Mouse (Mus musculus) liver, embryonic 13.5 days (tissue): ENCODE results near the gene Zfp709. TPM values are rescaled to one million over a fixed set of nuclear protein-coding genes. Genes with fewer than 3 reads are reported as not detected.
"Not testable (repeated sequence)": the region's sequence is repeated elsewhere in the genome, so short reads cannot be mapped to it uniquely, and the experiment has no call there.

ENCODE experiments used
- ATAC-seq: fragments of 200-750 bp; cut with Nextera tagmentation; 2 replicates; pipeline ENCODE4 v1.8.0; 2017; ENCODE audit warnings: low read depth, mild to moderate bottlenecking, moderate number of reproducible peaks, moderate library complexity
- DNase-seq: peaks from one replicate; pipeline ENCODE4 v3.0.0; 2022
- H3K27ac ChIP-seq: fragments of 300-500 bp; sonication (generic); 2 replicates; pipeline ENCODE4 v1.5.1; 2015; ENCODE audit warnings: moderate library complexity, mild to moderate bottlenecking, inconsistent platforms
- H3K27me3 ChIP-seq: fragments of 300-500 bp; sonication (generic); 2 replicates; pipeline ENCODE4 v1.6.1; 2015; ENCODE audit warnings: mild to moderate bottlenecking, inconsistent platforms
- H3K36me3 ChIP-seq: fragments of 300-500 bp; sonication (generic); 2 replicates; pipeline ENCODE4 v1.6.1; 2015; ENCODE audit warnings: mild to moderate bottlenecking, inconsistent platforms
- H3K4me1 ChIP-seq: fragments of 300-500 bp; sonication (generic); replicated peaks from 2 replicates; pipeline ENCODE4 v1.6.1; 2015; ENCODE audit warnings: inconsistent platforms
- H3K4me2 ChIP-seq: fragments of 300-500 bp; sonication (generic); 2 replicates; pipeline ENCODE4 v1.6.1; 2015; ENCODE audit warnings: inconsistent platforms, mild to moderate bottlenecking, moderate library complexity
- H3K4me3 ChIP-seq: fragments of 300-500 bp; sonication (generic); replicated peaks from 2 replicates; pipeline ENCODE4 v1.5.1; 2015; ENCODE audit warnings: mild to moderate bottlenecking, inconsistent platforms
- H3K9ac ChIP-seq: fragments of 300-500 bp; sonication (generic); 2 replicates; pipeline ENCODE4 v1.6.1; 2015; ENCODE audit warnings: mild to moderate bottlenecking, inconsistent platforms
- H3K9me3 ChIP-seq: fragments of 300-500 bp; sonication (generic); replicated peaks from 2 replicates; pipeline ENCODE4 v1.6.1; 2016; ENCODE audit warnings: inconsistent platforms
- WGBS: fragments of 180-500 bp; shearing (Covaris S2); methylation state at CpG from one replicate; pipeline ENCODE4 v1.1.7; 2015; ENCODE audit not compliant: insufficient replicate concordance; 5-methylcytosine and 5-hydroxymethylcytosine counted together
- polyA plus RNA-seq: library from polyadenylated mRNA; unstranded; fragments of >200 nt; fragmentation: Nextera tagmentation; extraction: Ambion mirVana; gene quantifications from 2 replicates; pipeline ENCODE4 v1.2.1, GENCODE M21; 2015

Zfp709 gene
- 1.6 and 2.1 TPM in 2 replicates for polyA plus RNA-seq

- Histone ChIP-seq H3K9ac (peak within 1 kb of the TSS; percentile 83), H3K4me3 (peak within 1 kb of the TSS; percentile 75), H3K36me3 (peaks cover 23% of the 10 kb centered on the region), H3K27me3 (no peaks in the 10 kb centered on the region), H3K4me1 (peaks cover 9% of the 10 kb centered on the region; the same call in 1 of the 2 replicates), H3K27ac (peak within 1 kb of the TSS; percentile 68), H3K4me2 (peak within 1 kb of the TSS; percentile 87), H3K9me3 (peaks cover 7% of the 10 kb centered on the region)
- DNase-seq (peak; percentile 44), ATAC-seq (peak; percentile 92)
- 3% methylated on average over 45 of the region's 45 CpGs for WGBS
Observed at GRCm38 (mm10) chr8:71881618-71882274, at the start of gene Zfp709. TSS of gene Zfp709 (plus strand) at chr8:71882019.

DNA sequence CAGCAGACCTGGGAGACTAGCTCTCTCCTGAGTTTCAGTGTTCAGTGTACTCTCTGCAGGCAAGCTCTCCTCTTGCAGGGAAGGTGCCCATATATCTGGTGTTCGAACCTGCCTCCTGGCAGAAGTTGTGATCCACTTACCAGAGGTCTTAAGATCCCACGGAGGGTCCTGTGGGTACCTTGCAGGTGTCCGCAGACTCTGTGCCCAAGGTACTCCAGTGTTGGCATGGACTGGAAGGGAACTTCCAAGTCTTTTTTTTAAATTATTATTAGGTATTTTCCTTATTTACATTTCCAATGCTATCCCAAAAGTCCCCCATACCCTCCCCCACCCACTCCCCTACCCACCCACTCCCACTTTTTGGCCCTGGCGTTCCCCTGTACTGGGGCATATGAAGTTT, 43.6 kb upstream of the Zfp709 start:
- H3K4me3 ChIP-seq, H3K4me2 ChIP-seq, H3K4me1 ChIP-seq, H3K9ac ChIP-seq, H3K27ac ChIP-seq, H3K27me3 ChIP-seq, H3K9me3 ChIP-seq, DNase-seq, ATAC-seq, H3K36me3 ChIP-seq: not testable (repeated sequence)
- WGBS, result 62% methylated on average over 4 of the region's 4 CpGs

- H3K4me1 ChIP-seq, H3K36me3 ChIP-seq, H3K4me3 ChIP-seq, H3K27me3 ChIP-seq, H3K27ac ChIP-seq, H3K4me2 ChIP-seq, H3K9me3 ChIP-seq, ATAC-seq, H3K9ac ChIP-seq, DNase-seq: not testable (repeated sequence)
- WGBS, result 63% methylated on average over 3 of the region's 3 CpGs
Observed at GRCm38 (mm10) chr8:71841201-71841817, 40.5 kb upstream of the Zfp709 start.

- not testable (repeated sequence) for H3K9ac ChIP-seq, H3K27me3 ChIP-seq, H3K36me3 ChIP-seq, H3K4me3 ChIP-seq, H3K27ac ChIP-seq, H3K4me2 ChIP-seq, H3K9me3 ChIP-seq, ATAC-seq, H3K4me1 ChIP-seq, DNase-seq
- WGBS, result 40% methylated on average over 2 of the region's 2 CpGs
Observed at GRCm38 (mm10) chr8:71842476-71842875, 39.3 kb upstream of the Zfp709 start.

DNA sequence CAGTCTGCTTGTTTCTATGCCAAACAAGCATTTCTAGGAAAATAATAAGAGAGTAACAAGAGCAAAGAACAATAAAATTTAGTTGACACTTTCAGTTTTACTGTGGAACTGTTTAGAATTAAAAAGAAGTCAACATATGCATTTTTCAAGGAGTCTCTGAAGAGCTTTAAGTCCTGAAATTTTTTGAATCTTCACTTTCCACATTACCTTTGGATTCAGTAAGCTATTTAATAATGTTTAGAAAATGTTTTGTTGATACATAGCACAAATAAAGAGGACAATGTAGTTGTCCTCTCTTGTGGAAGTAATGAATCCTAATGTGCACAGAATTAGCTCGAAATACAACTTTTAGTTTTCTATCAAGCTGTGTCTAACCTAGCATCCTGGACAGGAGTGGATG, 37.4 kb upstream of the Zfp709 start:
- DNase-seq, ATAC-seq, H3K27me3 ChIP-seq, H3K4me3 ChIP-seq, H3K9ac ChIP-seq, H3K27ac ChIP-seq, H3K9me3 ChIP-seq, H3K4me2 ChIP-seq, H3K36me3 ChIP-seq, H3K4me1 ChIP-seq: not testable (repeated sequence)
- 48% methylated on average over 1 of the region's 1 CpGs for WGBS

GRCm38 (mm10) chr8:71845993-71846483, 35.8 kb upstream of the Zfp709 start:
- H3K27me3 ChIP-seq, H3K36me3 ChIP-seq, H3K4me2 ChIP-seq, ATAC-seq, H3K9ac ChIP-seq, H3K9me3 ChIP-seq, H3K4me3 ChIP-seq, H3K4me1 ChIP-seq, DNase-seq, H3K27ac ChIP-seq: not testable (repeated sequence)
- 66% methylated on average over 1 of the region's 1 CpGs for WGBS

- H3K9me3 ChIP-seq, H3K36me3 ChIP-seq, H3K4me1 ChIP-seq, H3K27me3 ChIP-seq, H3K9ac ChIP-seq, DNase-seq, H3K27ac ChIP-seq, H3K4me3 ChIP-seq, H3K4me2 ChIP-seq, ATAC-seq: not testable (repeated sequence)
- 53% methylated on average over 2 of the region's 2 CpGs for WGBS
Observed at GRCm38 (mm10) chr8:71846745-71847144, 35.1 kb upstream of the Zfp709 start.

DNA sequence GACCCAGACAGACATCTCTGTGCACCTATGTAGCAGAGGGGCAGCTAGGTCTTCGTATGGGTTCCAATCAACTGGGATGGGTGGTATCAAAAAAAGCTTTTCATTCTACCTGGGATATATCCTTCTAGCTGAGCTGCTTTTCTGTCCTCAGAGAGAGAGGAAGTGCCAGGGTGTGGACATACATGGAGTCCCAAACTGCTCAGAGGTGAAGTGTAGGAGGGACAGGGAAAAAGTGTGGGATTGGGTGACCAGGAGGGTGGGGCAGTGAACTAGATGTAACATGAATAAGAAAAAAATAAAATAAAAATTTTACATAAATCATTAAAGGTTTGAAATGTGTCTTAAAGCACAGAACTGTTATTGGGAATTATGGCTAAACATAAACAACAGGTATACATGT, 30.8 kb upstream of the Zfp709 start:
- not testable (repeated sequence) for H3K4me2 ChIP-seq, H3K27me3 ChIP-seq, H3K9ac ChIP-seq, H3K4me1 ChIP-seq, H3K4me3 ChIP-seq, H3K27ac ChIP-seq, H3K36me3 ChIP-seq, H3K9me3 ChIP-seq, ATAC-seq, DNase-seq
- 42% methylated on average over 1 of the region's 1 CpGs for WGBS

GRCm38 (mm10) chr8:71853360-71853759, 28.5 kb upstream of the Zfp709 start:
- H3K27me3 ChIP-seq, ATAC-seq, H3K4me3 ChIP-seq, H3K27ac ChIP-seq, H3K36me3 ChIP-seq, H3K4me1 ChIP-seq, DNase-seq, H3K4me2 ChIP-seq, H3K9me3 ChIP-seq, H3K9ac ChIP-seq: not testable (repeated sequence)

DNA sequence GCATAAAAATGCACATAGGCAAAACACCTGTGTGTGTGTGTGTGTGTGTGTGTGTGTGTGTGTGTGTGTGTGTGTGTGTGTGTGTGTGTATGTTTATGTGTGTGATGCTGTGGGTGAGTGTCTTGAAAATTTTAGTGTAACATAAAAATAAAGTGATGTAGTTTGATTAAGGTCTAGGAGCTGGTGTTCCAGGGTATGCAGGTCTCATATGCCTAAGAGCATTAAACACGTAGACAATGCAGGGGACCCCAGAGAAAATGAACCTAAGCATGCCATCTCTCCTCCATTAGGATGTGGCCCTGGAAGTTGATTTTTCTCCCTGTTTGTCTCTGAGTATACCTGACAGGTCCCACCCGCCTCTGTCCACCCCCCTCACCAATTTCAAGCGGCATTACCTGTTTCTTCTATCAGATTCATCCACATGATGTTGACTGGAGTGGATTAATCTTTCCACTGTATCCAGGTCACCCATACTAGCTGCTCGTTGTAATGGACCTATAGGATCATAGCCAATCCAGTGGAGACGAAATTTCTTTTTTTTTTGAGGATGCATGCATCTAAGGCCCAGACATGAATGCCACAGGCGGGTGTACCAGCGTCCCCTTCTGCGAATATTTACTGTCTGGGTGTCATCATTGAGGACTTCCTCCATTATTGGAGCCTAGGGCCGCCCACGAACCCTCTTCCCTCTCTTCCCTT, 25.0 kb upstream of the Zfp709 start:
- 61% methylated on average over 9 of the region's 10 CpGs for WGBS
- H3K27ac ChIP-seq, H3K36me3 ChIP-seq, H3K4me1 ChIP-seq, H3K27me3 ChIP-seq, H3K9ac ChIP-seq, ATAC-seq, DNase-seq, H3K4me2 ChIP-seq, H3K9me3 ChIP-seq, H3K4me3 ChIP-seq: not testable (repeated sequence)

- H3K9me3 ChIP-seq, ATAC-seq: not testable (repeated sequence)
- WGBS, result 61% methylated on average over 2 of the region's 2 CpGs
Observed at GRCm38 (mm10) chr8:71857364-71857763, 24.5 kb upstream of the Zfp709 start.

More at GRCm38 (mm10) chr8:71857364-71857763, 24.5 kb upstream of the Zfp709 start:
- H3K4me3 ChIP-seq, DNase-seq, H3K4me1 ChIP-seq, H3K36me3 ChIP-seq, H3K4me2 ChIP-seq, H3K27me3 ChIP-seq, H3K27ac ChIP-seq, H3K9ac ChIP-seq: not testable (repeated sequence)
